Mouse (Mus musculus): ENCODE data around the gene Lrrc74a.

The Lrrc74a gene

GRCm38 (mm10) chr12:86719961-86720639 is 14.1 kb upstream of the Lrrc74a start:
- DNase-seq, result no peak

GRCm38 (mm10) chr12:86721453-86721852 is 12.7 kb upstream of the Lrrc74a start:
- DNase-seq, result no peak

GRCm38 (mm10) chr12:86724300-86724699 is 9.9 kb upstream of the Lrrc74a start:
- DNase-seq, result no peak

GRCm38 (mm10) chr12:86725706-86726105 is 8.5 kb upstream of the Lrrc74a start:
- no peak for DNase-seq

GRCm38 (mm10) chr12:86726120-86726640 is 8.0 kb upstream of the Lrrc74a start, which contains the start of gene Angel1:
Gene Angel1 (minus strand): TSS chr12:86726460.
- DNase-seq, result peak; percentile 98

- DNase-seq, result no peak
Measured at GRCm38 (mm10) chr12:86761036-86761435, 26.9 kb downstream of the Lrrc74a start.

GRCm38 (mm10) chr12:86764060-86764459 is 29.9 kb downstream of the Lrrc74a start:
- no peak for DNase-seq

GRCm38 (mm10) chr12:86766467-86766866 is 32.3 kb downstream of the Lrrc74a start:
- no peak for DNase-seq

GRCm38 (mm10) chr12:86767868-86768631 is 33.9 kb downstream of the Lrrc74a start:
- DNase-seq, result peak; percentile 78

GRCm38 (mm10) chr12:86768986-86769580 is 34.9 kb downstream of the Lrrc74a start:
- DNase-seq, result peak; percentile 90

- DNase-seq, result no peak
Measured at GRCm38 (mm10) chr12:86769819-86770218, 35.6 kb downstream of the Lrrc74a start.

GRCm38 (mm10) chr12:86770261-86770670 is 36.1 kb downstream of the Lrrc74a start:
- peak; percentile 87 for DNase-seq

GRCm38 (mm10) chr12:86770927-86771326 is 36.8 kb downstream of the Lrrc74a start:
- no peak for DNase-seq

- DNase-seq, result peak; percentile 98
Measured at GRCm38 (mm10) chr12:86771823-86772427, 37.8 kb downstream of the Lrrc74a start.

- no peak for DNase-seq
Measured at GRCm38 (mm10) chr12:86772551-86772950, 38.4 kb downstream of the Lrrc74a start.

GRCm38 (mm10) chr12:86775561-86776280 is 41.6 kb downstream of the Lrrc74a start:
- DNase-seq, result peak; percentile 55

- DNase-seq, result no peak
Measured at GRCm38 (mm10) chr12:86776341-86776860, 42.2 kb downstream of the Lrrc74a start.

GRCm38 (mm10) chr12:86778531-86778930 is 44.4 kb downstream of the Lrrc74a start:
- no peak for DNase-seq

- peak; percentile 65 for DNase-seq
Measured at GRCm38 (mm10) chr12:86779206-86779989, 45.2 kb downstream of the Lrrc74a start.

GRCm38 (mm10) chr12:86781654-86782202 is 47.6 kb downstream of the Lrrc74a start:
- peak; percentile 43 for DNase-seq
